Mouse (Mus musculus): ENCODE data around the gene Wdr20.

- TF ChIP-seq GABPA (IDR thresholded peaks at IDR 0.05; ENCODE audit: insufficient replicate concordance, low read depth, low read length) (no peak), KAT2A (IDR thresholded peaks at IDR 0.05; ENCODE audit: insufficient replicate concordance, low read length) (no peak), POLR2A (IDR thresholded peaks at IDR 0.05; ENCODE audit: low read depth, low read length) (no peak), MAFK (IDR thresholded peaks at IDR 0.05; ENCODE audit: insufficient replicate concordance, low read length) (no peak), ELF1 (IDR thresholded peaks at IDR 0.05; ENCODE audit: low read depth, low read length) (no peak), RCOR1 (conservative IDR thresholded peaks at IDR 0.05; ENCODE audit: low read depth, low read length) (no peak), CTCF (conservative IDR thresholded peaks at IDR 0.05 in 1 of 2, IDR thresholded peaks at IDR 0.05 in 1 of 2; ENCODE audit: low read depth in 2 of 2, low read length in 2 of 2) (no peak), MAZ (IDR thresholded peaks at IDR 0.05; ENCODE audit: low read depth, low read length) (no peak), CHD1 (IDR thresholded peaks at IDR 0.05; ENCODE audit: low read depth, low read length) (no peak), MEF2A (IDR thresholded peaks at IDR 0.05; ENCODE audit: borderline replicate concordance, low read depth, low read length) (no peak)
Measured at GRCm38 (mm10) chr12:110808848-110809247, 71.1 kb downstream of the Wdr20 start.

All from CH12.LX (cell line).